Mouse (Mus musculus): Measurements from ENCODE around the gene AC134908.4. TPM values are rescaled to one million over a fixed set of nuclear protein-coding genes. Genes with fewer than 3 reads are reported as not detected.
A peak's percentile ranks its signal among the peaks of the same experiment; 100 is the strongest.

Gene AC134908.4
- total RNA-seq (2021), result 1 to 10 TPM in 1 of 2 experiments, under 1 TPM in 1; 0.47 to 1.8 TPM
- long read RNA-seq, result 0 reads

GRCm38 (mm10) chr17:25795609-25796092 lies at the start of gene AC134908.4:
Gene AC134908.4, minus strand, starts transcription at chr17:25795659.
- peak in 1 of 2 experiments; percentile 72 for DNase-seq (ENCODE audit: low spot score in 2 of 2)

DNA sequence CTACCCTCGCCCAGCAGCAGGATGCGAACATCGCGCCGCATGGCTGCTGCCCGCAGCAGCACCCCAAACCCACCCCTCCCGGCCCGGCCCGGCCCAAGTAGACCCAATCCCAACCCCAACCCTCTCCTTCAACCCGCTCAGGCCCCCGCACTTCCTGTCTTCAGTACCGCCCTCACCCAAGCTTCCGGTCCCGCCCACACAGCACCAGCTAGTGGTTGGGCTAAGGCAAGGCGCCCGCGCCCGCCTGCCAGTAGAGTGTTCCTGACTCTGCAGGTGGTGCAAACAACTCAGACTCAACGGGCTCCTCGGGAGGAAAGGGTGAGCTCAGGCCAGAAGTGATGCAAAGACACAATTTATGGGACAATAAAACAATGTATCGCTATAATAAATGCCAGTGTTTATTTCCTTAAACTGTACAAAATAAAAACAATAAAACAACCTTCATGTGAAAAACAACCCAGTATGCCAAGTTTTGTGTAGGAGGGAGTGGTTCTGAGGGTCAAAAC lies 49.0 kb upstream of the AC134908.4 start, which contains the start of gene Rhot2:
Gene Rhot2, minus strand, starts transcription at position 456 of the 506 bp plus-strand sequence.
- peak; percentile 94 to 96 for DNase-seq (ENCODE audit: low spot score in 2 of 2)

GRCm38 (mm10) chr17:25843636-25844395 lies 48.4 kb upstream of the AC134908.4 start:
- no peak for DNase-seq (ENCODE audit: low spot score in 2 of 2)

DNA sequence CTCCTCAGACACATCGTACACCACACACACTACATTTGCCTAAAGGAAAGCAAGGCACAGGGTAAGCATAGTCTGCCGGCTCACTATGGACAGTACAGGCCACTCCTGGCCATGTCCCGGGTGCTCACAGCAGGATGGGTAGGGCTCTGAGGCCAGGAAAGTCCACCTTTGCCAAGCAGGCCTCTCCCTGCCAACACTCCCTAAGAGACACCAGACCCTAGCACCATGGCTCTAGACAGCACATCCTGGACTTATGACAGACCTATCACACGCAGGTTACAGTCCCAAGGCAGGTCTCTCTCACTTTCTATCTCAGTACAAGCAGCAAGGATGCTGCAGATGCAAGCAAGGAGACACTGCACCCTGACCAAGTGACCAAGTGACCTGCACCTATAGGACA lies 47.7 kb upstream of the AC134908.4 start:
- no peak for DNase-seq (ENCODE audit: low spot score in 2 of 2)

DNA sequence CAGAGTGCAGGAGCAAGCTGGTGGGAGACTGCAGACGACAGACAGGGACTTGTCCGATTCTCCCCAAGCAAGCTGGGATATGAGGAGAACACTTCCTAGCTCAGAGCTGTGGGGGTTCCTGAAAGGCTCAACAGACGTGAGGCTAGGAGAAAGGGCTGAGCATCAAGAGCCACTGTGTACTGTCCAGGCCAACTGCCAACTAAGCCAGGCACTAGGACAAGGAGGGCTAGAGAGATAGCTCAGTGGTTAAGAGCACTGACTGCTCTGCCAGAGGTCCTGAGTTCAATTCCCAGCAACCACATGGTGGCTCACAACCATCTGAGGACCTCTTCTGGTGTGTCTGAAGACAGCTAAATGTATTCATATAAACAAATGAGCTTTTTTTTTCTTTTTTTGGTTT lies 47.0 kb upstream of the AC134908.4 start:
- DNase-seq (ENCODE audit: low spot score in 2 of 2), result no peak

GRCm38 (mm10) chr17:25841117-25841880 lies 45.8 kb upstream of the AC134908.4 start, which contains the start of gene Gm20683:
Gene Gm20683, minus strand, starts transcription at chr17:25841763.
- DNase-seq (ENCODE audit: low spot score in 2 of 2), result no peak

- DNase-seq (ENCODE audit: low spot score in 2 of 2), result no peak
Measured at GRCm38 (mm10) chr17:25840519-25840918, 45.1 kb upstream of the AC134908.4 start.

GRCm38 (mm10) chr17:25839455-25840235 lies 44.2 kb upstream of the AC134908.4 start:
- DNase-seq (ENCODE audit: low spot score in 2 of 2), result no peak

DNA sequence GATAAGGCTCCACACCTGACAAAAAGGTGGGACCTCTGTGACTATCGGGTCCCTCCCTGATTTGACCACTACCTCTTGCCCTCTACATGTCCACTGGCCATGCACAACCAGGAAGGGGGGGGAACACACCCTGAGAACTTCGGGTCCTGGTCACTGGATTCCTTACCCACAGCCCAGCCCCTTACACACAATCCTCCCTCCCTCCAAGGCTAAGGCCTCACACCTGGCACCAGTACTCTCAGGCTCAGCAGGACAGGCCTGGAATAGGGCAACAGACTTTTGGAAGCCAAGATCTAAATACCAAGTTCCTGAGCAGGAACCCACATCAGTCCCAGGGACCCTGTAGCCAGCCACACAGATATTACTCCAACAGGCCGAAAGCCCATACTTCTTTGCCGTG lies 43.4 kb upstream of the AC134908.4 start:
- DNase-seq (ENCODE audit: low spot score in 2 of 2), result no peak

- peak in 1 of 2 experiments; percentile 51 for DNase-seq (ENCODE audit: low spot score in 2 of 2)
Measured at GRCm38 (mm10) chr17:25837533-25837932, 42.1 kb upstream of the AC134908.4 start.

DNA sequence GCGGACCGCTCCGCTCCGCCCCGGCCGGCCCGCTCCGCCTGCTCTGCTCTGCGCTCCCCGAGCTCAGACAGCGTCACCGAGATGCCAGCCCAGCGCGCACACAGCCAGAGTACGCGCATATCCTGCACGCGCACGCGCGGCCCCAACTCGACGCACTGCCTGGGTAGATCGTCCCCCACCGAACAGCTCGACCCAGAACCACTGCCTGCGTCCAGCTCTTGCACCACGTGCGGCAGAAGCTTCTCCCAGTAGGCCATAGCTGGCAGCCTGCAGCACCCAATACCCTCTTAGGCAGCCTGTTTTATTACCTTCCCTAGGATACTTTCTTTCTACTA lies 41.6 kb upstream of the AC134908.4 start, which contains the start of gene Rhbdl1:
Gene Rhbdl1, minus strand, starts transcription at position 220 of the 335 bp plus-strand sequence.
- peak; percentile 84 to 90 for DNase-seq (ENCODE audit: low spot score in 2 of 2)

GRCm38 (mm10) chr17:25836397-25837075 lies 41.1 kb upstream of the AC134908.4 start:
- DNase-seq (ENCODE audit: low spot score in 2 of 2), result peak in 1 of 2 experiments; percentile 50

- no peak for DNase-seq (ENCODE audit: low spot score in 2 of 2)
Measured at GRCm38 (mm10) chr17:25835816-25836215, 40.4 kb upstream of the AC134908.4 start.

DNA sequence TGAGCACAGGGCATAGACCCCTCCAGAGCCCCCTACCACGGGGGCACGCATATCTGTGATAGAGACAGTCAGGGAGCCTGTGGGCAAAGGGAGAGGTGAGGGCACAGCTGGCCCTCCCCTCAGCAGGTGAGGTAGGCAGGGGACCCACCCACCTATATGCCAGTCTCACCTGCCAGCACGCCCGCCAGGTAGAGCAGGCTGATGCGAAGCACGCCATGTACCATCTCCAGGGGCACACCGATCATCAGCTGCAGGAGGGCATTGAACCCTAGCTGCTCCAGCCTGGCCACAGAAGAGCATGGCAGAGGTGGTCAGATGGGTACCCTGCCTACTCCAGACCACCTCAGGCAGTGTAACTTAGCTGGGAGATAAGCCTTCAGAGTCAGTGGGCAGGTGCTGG lies 39.8 kb upstream of the AC134908.4 start:
- DNase-seq (ENCODE audit: low spot score in 2 of 2), result no peak

DNA sequence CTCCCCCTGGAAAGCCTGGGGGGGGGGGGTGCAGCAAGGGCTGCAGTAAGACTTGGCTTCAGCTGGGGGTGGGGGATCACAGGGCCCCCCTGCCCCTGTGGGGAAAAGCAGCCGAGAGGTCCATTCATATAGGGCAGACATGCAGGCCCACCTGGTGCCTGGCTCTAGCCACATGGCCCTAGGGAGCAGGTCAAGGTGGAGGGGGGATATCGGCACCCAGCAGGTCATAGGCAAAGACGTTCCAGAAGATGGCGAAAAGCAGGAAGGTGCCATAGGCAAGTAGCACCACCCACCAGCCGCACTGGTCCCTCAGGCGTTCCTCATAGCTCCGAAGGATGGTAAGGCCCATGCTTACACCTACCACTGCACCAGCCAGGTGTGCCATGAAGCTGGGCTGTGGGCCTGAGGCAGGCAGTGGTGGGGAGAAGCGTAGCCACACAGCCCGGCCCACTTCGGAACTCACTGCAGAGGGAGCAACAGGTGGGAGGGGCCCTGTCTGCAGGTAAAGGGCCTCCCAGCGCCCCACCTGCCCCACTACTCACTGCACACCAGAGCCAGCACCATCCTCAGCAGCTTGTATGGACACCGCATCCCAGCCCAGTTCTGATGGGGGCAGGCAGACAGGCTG lies 39.2 kb upstream of the AC134908.4 start:
- DNase-seq (ENCODE audit: low spot score in 2 of 2), result no peak

DNA sequence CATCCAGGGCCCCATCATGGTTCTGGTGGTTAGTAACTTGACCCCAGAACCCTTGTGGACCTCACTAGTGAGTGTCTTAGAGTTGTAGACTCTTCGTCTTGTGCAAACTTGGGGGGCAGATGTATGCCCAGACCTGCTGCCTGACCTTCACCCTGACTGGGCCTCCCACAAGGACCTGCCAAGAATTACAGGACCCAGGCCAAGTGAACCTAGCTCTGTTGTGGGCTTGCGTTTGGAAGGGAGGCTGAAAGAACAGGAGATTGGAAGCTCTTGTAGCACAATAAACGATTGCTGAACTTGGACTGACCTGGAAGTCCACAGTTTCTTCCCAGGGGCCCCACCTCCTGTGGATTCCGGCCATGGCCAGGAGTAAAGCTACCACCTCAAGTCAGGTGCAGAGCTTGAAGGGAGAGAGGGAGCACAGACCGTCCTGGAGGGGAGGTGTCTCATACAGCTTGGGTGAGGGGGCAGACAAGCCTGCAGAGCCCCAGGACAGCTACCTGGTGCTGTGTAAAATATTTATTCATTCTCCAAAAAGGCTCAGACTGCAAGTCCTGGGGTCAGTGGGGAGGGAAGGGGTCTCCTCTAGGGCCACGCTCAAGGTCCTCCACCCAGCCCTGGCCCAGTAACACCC lies 38.6 kb upstream of the AC134908.4 start:
- DNase-seq (ENCODE audit: low spot score in 2 of 2), result no peak

DNA sequence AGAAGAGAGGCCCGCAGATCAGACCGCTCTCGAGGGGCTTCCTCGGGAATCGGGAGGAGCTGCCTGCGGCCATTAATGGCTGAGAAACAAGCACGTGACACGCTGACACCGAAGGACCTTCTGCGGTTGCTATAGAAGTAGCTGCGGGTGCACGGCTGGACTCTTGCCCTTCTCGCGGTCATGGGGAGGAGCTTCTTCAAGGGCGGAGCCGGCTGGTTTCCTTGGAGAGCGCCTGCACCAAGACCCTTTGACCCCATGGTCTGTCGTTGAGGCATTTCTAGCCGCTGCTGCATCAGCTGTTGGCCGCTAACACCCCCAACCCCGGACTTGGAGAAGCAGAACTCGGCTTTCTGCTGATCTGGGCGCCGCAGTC lies 37.8 kb upstream of the AC134908.4 start, which contains the start of gene Stub1:
Gene Stub1, minus strand, starts transcription at position 114 of the 373 bp plus-strand sequence.
- peak; percentile 79 to 87 for DNase-seq (ENCODE audit: low spot score in 2 of 2)

DNA sequence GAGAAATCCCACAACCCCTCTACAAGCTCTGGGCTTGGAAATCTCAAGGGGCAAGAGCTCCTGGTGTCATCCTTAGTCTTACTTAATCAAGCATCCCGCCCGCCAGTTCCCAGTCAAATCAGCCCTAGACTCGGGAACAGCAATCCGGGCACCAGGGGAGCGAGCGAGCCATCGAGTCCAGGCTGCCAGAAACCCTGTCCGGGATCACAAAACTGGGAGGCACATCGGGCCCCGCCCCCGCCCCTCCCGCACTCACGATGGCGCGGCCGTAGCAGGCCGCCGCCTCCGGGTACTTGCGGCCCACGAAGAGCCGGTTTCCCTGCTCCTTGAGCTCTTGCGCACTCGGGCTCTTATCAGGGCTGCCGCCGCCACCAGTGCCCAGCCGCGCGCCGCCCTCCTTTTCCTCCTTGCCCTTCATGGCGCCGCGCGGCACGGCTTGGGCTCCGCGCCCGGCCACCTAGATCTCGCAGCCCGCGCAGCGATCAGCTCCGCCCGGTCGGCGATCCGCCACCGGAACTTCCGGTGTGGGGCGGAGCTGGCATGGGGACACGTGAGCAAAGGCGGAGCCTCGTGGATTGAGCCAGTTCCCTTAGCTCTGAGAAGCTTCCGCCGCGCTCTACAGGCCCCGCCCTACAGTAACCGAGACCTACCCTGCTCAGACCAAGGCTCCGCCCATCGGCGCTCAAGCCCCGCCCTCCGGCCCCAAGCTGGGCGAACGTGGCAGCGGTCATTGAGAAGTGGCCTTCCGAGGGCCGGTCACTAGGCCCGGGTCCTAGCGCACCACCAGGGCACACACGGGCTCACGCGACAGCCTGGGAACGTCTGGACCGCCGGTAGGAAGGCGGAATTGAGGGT lies 37.2 kb upstream of the AC134908.4 start:
- DNase-seq (ENCODE audit: low spot score in 2 of 2), result peak; percentile 96 to 99

Data from layer of hippocampus, adult 18-20 months (tissue).